Mouse (Mus musculus) cerebellum, adult 8-10 months (tissue): ENCODE measurements around the gene Bsnd.

Experiments
- DNase-seq: peaks from one replicate; pipeline ENCODE4 v3.0.0; 2022

Bsnd gene

GRCm38 (mm10) chr4:106480545-106480944 lies 11.5 kb downstream of the Bsnd start:
- DNase-seq, result no peak

GRCm38 (mm10) chr4:106474241-106474640 lies 17.8 kb downstream of the Bsnd start:
- peak; percentile 56 for DNase-seq

GRCm38 (mm10) chr4:106472335-106472734 lies 19.7 kb downstream of the Bsnd start:
- peak; percentile 60 for DNase-seq

- DNase-seq, result no peak
These were observed 21.2 kb downstream of the Bsnd start for GRCm38 (mm10) chr4:106470921-106471320.

- peak; percentile 62 for DNase-seq
These were observed 24.5 kb downstream of the Bsnd start for GRCm38 (mm10) chr4:106467420-106468110.

GRCm38 (mm10) chr4:106463174-106463801 lies 28.8 kb downstream of the Bsnd start:
- no peak for DNase-seq

GRCm38 (mm10) chr4:106462524-106462923 lies 29.6 kb downstream of the Bsnd start:
- no peak for DNase-seq

- DNase-seq, result no peak
These were observed 30.1 kb downstream of the Bsnd start for GRCm38 (mm10) chr4:106462016-106462415.

GRCm38 (mm10) chr4:106454541-106454940 lies 37.5 kb downstream of the Bsnd start:
- DNase-seq, result no peak

GRCm38 (mm10) chr4:106453516-106453915 lies 38.6 kb downstream of the Bsnd start:
- DNase-seq, result no peak

- DNase-seq, result no peak
These were observed 39.0 kb downstream of the Bsnd start for GRCm38 (mm10) chr4:106453108-106453507.

GRCm38 (mm10) chr4:106452401-106452800 lies 39.7 kb downstream of the Bsnd start:
- DNase-seq, result no peak

- no peak for DNase-seq
These were observed 42.8 kb downstream of the Bsnd start for GRCm38 (mm10) chr4:106449306-106449705.

- DNase-seq, result no peak
These were observed 48.9 kb downstream of the Bsnd start for GRCm38 (mm10) chr4:106443182-106443581.

GRCm38 (mm10) chr4:106438763-106439162 lies 53.3 kb downstream of the Bsnd start:
- no peak for DNase-seq

- DNase-seq, result no peak
These were observed 54.9 kb downstream of the Bsnd start for GRCm38 (mm10) chr4:106437207-106437606.

GRCm38 (mm10) chr4:106436475-106436874 lies 55.6 kb downstream of the Bsnd start:
- DNase-seq, result peak; percentile 38

GRCm38 (mm10) chr4:106435426-106435825 lies 56.7 kb downstream of the Bsnd start:
- no peak for DNase-seq
